Mouse (Mus musculus): ENCODE measurements around the gene Fam173a. TPM values are rescaled to one million over a fixed set of nuclear protein-coding genes. Genes with fewer than 3 reads are reported as not detected.

Gene Fam173a
- total RNA-seq (2021) = 10 to 100 TPM; 88.8 to 99.3 TPM
- long read RNA-seq, transcript Fam173a-205 (3 exons, 1,886 nt) = minor isoform, 10 of 53 reads
- long read RNA-seq, transcript Fam173a-202 (4 exons, 1,267 nt) = minor isoform, 6 of 53 reads
- long read RNA-seq, transcript Fam173a-201 (5 exons, 1,321 nt) = major isoform, 28 of 53 reads
- long read RNA-seq, partial matches to known transcripts = 7 of 53 reads
- long read RNA-seq, other reads (novel, unspliced or antisense) = 2 of 53 reads

DNA sequence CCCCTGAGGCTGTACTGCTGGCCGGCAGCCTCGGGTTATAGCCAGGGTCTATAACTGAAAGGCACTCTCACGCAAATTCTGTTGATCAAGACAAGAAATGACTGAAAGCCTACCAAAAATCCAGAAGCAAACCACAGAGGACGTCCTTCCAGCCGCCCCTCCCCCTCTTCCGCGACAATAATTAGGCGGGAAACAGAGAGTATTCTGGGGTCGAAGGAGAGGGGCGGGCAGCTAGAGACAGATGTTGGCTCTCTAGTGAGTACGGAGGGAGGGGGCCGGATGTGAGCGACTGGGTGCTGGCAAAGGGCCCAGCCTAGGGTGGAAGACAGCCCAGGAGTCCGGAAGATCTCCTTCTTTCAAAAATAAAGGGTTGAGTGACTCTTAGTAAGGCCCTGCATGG, at the start of gene Fam173a:
TSS of gene Fam173a (minus strand) at position 287 of the 400 bp plus-strand sequence.
- peak in 1 of 2 experiments; percentile 70 for DNase-seq (ENCODE audit: low spot score in 2 of 2)

DNA sequence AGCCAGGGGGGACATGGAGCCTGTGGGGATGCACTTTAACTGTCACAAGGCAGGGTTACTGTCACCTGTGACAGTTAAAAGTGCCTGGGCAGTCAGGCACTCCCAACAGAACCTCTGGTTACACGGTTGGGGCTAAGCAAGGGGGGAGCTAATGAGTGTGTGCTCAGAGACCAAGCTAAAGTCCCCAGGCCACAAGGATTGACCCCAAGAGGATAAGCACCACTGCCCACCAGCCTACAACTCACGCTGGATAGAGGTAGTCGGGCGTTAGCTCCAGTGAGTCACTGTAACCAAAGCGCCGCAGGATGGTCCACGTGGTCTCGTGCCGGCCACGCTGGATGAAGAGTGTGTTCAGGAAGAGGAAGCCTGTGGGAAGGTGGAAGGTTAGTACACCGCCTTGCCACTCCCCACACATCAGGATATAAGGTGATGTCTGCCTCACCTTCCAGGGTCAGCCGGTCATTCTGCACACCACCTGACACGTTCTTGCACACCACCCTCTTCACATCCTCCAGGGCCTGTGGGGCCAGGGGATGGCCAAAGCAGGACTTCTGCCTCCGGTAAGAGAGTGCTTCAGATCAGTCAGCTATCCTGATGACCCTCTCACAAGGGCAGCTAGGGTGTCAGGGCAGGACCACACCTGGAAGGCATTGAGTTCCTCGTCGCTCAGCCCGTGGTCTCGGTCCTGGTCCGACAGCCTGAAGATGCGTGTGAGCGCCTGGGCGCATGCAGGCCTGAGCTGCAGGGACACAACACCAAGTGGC, 48.6 kb upstream of the Fam173a start, which contains the start of gene Gm20683:
TSS of gene Gm20683 (minus strand) at position 647 of the 764 bp plus-strand sequence.
- DNase-seq (ENCODE audit: low spot score in 2 of 2) = no peak

DNA sequence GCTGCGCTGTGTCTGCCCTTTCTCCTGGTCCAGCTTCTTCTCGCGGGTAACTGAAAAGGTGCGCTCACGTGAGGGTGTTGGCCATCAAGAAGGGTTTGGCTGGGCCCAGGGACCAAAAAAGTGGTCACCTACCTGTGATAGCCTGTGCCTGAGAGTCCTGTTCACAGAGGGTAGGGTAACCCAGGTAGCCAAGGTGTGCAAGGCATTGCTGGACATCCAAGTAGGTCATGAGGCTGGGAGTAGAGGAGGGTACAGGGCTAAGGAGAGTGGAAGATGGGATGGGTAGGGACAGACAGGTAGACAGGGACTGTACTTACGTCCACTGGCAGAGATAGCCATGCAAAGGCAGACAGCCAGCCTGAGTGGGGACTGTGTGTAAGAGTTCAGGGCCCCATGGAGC, 47.8 kb upstream of the Fam173a start:
- DNase-seq (ENCODE audit: low spot score in 2 of 2) = no peak

DNA sequence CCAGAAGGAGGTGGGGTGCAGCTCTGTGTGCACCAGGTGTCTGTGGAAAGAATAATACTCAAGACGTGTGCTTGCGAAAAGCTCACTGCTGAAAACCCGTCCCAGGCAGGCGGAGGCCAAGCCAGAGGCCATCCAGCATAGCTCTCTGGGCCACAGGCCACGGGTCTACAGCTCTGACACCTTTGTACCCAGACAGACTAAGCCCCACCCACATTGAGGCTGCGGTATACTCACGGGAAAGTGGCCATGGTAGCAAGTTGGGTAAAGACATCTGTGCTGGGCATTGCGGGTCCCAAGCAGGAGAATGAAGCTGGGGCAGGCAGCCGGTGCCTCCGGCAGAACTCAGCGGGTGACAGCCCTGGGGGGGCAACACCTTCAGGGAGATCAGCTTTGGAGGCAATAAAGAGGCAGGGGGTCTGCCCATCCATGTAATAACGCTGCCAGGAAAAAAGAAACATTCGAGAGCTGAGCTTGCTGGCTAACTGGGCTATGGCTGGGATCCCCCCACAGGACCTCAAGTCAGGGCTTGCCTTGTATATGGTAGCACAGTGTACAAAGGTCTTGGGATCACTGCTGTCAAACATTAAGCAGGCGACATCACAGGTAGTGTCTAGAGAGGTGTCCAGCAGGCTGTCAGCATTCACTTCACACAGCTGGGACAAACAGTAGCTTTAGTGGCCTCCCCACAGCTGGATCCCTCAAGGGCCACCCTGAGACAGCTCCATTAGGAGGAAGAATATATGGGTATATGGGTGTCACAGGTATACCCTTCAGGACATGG, 46.9 kb upstream of the Fam173a start:
- no peak for DNase-seq (ENCODE audit: low spot score in 2 of 2)

DNA sequence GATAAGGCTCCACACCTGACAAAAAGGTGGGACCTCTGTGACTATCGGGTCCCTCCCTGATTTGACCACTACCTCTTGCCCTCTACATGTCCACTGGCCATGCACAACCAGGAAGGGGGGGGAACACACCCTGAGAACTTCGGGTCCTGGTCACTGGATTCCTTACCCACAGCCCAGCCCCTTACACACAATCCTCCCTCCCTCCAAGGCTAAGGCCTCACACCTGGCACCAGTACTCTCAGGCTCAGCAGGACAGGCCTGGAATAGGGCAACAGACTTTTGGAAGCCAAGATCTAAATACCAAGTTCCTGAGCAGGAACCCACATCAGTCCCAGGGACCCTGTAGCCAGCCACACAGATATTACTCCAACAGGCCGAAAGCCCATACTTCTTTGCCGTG, 46.2 kb upstream of the Fam173a start:
- DNase-seq (ENCODE audit: low spot score in 2 of 2) = no peak

DNA sequence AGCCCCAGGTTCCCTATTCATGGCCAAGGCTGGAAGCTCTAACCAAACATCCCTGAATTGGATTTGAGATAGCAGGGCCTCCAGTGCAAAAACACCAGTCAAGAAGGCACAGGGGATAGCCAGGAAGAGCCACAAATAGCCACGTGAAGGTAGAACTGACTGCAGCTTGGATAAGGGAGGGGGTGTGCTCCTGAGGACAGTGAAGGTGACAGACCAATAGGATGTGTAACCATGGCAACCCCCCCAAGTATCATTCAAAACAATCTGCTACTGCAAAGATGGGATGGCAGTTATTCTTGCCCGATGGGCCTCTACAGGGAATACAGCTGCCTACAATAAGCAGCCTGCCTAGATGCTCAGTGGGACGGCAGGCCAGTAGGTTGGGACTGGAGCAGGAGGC, 44.8 kb upstream of the Fam173a start:
- peak in 1 of 2 experiments; percentile 51 for DNase-seq (ENCODE audit: low spot score in 2 of 2)

DNA sequence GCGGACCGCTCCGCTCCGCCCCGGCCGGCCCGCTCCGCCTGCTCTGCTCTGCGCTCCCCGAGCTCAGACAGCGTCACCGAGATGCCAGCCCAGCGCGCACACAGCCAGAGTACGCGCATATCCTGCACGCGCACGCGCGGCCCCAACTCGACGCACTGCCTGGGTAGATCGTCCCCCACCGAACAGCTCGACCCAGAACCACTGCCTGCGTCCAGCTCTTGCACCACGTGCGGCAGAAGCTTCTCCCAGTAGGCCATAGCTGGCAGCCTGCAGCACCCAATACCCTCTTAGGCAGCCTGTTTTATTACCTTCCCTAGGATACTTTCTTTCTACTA, 44.3 kb upstream of the Fam173a start, which contains the start of gene Rhbdl1:
TSS of gene Rhbdl1 (minus strand) at position 220 of the 335 bp plus-strand sequence.
- DNase-seq (ENCODE audit: low spot score in 2 of 2) = peak; percentile 84 to 90

DNA sequence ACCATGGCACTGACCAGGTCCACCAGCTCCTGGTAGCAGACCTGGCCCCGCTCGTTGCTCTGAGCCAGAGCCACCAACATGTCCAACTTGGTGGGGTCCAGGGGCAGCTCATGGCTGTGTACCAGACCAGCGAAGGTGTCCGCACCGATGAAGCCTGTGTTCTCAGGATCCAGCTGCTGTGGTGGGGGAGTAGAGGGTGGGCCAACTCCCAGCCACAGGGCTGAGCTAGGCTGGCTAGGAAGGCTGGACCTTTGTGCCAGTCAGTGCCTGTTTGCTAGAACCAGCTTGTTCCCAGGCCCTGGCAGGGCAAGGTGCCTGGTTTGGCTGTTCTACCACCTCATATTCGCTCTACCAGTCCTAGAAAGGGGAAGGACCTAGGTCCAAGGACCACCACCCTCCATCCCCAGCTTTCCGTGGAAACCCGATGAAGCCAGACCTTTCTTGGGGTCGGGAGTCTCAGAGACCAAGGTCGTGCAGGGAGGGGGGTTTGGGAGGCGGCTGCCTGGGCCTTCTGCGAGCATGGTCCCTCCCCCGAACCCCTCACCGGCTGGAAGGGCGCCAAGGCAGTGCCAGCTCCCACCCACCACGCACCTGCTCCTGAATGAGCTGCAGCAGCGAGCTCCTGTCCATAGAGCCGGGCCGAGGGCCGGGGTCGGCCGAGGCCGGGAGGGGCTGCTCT, 43.8 kb upstream of the Fam173a start:
- peak in 1 of 2 experiments; percentile 50 for DNase-seq (ENCODE audit: low spot score in 2 of 2)

DNA sequence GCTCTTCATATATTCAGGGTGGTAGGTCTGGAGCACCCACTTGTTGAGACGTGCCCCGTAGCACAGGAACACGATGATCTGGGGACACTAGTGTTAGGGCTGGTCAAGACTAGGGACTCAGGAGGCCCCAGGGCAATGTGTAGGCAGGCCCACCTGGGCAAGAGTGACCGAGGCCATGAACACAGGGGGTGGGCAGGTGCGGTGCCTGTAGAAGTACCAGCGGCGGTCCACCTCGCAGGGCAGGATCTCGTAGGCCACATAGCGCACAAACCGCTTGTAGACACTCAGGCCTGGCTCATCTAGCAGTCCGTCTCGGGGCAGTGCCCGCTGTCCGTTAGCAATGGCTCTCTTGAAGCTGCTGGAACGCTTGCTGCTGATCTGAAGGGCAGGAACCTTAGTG, 43.1 kb upstream of the Fam173a start:
- DNase-seq (ENCODE audit: low spot score in 2 of 2) = no peak

DNA sequence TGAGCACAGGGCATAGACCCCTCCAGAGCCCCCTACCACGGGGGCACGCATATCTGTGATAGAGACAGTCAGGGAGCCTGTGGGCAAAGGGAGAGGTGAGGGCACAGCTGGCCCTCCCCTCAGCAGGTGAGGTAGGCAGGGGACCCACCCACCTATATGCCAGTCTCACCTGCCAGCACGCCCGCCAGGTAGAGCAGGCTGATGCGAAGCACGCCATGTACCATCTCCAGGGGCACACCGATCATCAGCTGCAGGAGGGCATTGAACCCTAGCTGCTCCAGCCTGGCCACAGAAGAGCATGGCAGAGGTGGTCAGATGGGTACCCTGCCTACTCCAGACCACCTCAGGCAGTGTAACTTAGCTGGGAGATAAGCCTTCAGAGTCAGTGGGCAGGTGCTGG, 42.6 kb upstream of the Fam173a start:
- DNase-seq (ENCODE audit: low spot score in 2 of 2) = no peak

DNA sequence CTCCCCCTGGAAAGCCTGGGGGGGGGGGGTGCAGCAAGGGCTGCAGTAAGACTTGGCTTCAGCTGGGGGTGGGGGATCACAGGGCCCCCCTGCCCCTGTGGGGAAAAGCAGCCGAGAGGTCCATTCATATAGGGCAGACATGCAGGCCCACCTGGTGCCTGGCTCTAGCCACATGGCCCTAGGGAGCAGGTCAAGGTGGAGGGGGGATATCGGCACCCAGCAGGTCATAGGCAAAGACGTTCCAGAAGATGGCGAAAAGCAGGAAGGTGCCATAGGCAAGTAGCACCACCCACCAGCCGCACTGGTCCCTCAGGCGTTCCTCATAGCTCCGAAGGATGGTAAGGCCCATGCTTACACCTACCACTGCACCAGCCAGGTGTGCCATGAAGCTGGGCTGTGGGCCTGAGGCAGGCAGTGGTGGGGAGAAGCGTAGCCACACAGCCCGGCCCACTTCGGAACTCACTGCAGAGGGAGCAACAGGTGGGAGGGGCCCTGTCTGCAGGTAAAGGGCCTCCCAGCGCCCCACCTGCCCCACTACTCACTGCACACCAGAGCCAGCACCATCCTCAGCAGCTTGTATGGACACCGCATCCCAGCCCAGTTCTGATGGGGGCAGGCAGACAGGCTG, 42.0 kb upstream of the Fam173a start:
- DNase-seq (ENCODE audit: low spot score in 2 of 2) = no peak

DNA sequence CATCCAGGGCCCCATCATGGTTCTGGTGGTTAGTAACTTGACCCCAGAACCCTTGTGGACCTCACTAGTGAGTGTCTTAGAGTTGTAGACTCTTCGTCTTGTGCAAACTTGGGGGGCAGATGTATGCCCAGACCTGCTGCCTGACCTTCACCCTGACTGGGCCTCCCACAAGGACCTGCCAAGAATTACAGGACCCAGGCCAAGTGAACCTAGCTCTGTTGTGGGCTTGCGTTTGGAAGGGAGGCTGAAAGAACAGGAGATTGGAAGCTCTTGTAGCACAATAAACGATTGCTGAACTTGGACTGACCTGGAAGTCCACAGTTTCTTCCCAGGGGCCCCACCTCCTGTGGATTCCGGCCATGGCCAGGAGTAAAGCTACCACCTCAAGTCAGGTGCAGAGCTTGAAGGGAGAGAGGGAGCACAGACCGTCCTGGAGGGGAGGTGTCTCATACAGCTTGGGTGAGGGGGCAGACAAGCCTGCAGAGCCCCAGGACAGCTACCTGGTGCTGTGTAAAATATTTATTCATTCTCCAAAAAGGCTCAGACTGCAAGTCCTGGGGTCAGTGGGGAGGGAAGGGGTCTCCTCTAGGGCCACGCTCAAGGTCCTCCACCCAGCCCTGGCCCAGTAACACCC, 41.4 kb upstream of the Fam173a start:
- DNase-seq (ENCODE audit: low spot score in 2 of 2) = no peak

DNA sequence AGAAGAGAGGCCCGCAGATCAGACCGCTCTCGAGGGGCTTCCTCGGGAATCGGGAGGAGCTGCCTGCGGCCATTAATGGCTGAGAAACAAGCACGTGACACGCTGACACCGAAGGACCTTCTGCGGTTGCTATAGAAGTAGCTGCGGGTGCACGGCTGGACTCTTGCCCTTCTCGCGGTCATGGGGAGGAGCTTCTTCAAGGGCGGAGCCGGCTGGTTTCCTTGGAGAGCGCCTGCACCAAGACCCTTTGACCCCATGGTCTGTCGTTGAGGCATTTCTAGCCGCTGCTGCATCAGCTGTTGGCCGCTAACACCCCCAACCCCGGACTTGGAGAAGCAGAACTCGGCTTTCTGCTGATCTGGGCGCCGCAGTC, 40.6 kb upstream of the Fam173a start, which contains the start of gene Stub1:
TSS of gene Stub1 (minus strand) at position 114 of the 373 bp plus-strand sequence.
- DNase-seq (ENCODE audit: low spot score in 2 of 2) = peak; percentile 79 to 87

DNA sequence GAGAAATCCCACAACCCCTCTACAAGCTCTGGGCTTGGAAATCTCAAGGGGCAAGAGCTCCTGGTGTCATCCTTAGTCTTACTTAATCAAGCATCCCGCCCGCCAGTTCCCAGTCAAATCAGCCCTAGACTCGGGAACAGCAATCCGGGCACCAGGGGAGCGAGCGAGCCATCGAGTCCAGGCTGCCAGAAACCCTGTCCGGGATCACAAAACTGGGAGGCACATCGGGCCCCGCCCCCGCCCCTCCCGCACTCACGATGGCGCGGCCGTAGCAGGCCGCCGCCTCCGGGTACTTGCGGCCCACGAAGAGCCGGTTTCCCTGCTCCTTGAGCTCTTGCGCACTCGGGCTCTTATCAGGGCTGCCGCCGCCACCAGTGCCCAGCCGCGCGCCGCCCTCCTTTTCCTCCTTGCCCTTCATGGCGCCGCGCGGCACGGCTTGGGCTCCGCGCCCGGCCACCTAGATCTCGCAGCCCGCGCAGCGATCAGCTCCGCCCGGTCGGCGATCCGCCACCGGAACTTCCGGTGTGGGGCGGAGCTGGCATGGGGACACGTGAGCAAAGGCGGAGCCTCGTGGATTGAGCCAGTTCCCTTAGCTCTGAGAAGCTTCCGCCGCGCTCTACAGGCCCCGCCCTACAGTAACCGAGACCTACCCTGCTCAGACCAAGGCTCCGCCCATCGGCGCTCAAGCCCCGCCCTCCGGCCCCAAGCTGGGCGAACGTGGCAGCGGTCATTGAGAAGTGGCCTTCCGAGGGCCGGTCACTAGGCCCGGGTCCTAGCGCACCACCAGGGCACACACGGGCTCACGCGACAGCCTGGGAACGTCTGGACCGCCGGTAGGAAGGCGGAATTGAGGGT, 40.0 kb upstream of the Fam173a start:
- DNase-seq (ENCODE audit: low spot score in 2 of 2) = peak; percentile 96 to 99

DNA sequence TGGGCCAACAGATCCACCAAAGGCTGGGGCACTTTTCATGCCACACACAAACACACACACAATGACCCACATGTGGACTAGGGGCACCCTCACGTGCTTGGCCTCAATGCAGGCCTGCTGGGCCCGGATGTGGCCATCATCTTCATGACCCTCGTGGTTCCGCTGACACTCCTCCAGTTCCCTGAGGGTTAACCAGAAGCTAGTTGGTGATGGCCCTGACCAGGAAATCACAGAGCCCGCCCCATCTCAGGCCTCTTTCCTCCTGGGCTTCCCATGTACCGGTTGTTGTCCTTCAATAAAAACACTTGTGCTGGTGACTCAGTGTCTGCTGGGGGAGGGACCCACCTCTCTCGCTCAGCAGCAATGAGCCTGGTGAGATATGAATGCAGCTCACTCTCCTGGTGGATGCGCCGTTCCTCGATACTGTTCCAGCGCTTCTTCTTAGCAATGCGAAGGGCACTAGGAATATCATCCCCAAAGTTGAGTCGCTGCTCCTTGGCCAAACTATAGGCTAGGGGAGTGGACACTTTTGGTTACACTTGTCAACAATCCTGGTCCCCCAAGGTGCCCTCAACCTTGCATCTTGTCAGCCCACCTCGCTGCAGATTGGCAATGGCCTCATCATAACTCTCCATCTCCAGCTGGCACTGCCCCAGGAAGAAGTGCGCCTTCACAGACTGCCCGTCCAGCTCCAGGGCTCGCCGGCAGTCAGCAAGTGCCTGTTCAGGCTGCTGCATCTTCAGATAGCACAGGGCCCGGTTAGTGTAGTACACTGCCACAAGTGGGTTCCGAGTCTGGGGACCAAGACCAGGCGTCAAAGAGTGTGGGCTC, 39.0 kb upstream of the Fam173a start:
- no peak for DNase-seq (ENCODE audit: low spot score in 2 of 2)

DNA sequence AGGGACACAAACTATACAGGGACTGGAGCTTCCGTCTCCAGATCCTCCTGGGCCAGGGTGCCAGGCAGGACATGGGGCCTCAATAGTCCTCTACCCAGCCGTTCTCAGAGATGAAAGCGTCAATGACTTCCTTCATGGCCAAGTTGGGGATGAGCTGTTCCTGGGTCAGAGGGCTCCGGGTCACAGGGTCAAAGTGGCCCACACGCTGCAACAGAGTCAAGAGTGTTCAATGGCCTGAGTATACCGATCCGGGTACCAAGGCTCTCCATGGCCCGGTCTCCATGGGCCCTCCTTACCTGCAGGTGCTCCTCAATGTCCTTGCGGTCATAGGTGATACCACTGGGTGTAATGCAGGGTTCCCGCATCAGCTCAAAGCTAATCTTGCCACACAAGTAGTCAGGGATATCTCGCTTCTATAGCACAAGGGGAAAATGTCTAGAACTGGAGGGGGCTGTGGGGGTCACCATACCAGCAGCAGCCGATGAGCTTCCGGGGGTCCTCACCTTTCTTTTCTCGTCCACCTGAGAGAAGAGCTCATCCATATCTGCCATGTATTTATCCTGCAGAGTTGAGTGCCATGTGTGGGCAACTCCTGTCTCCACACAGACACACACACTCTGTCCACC, 38.2 kb upstream of the Fam173a start:
- no peak for DNase-seq (ENCODE audit: low spot score in 2 of 2)

DNA sequence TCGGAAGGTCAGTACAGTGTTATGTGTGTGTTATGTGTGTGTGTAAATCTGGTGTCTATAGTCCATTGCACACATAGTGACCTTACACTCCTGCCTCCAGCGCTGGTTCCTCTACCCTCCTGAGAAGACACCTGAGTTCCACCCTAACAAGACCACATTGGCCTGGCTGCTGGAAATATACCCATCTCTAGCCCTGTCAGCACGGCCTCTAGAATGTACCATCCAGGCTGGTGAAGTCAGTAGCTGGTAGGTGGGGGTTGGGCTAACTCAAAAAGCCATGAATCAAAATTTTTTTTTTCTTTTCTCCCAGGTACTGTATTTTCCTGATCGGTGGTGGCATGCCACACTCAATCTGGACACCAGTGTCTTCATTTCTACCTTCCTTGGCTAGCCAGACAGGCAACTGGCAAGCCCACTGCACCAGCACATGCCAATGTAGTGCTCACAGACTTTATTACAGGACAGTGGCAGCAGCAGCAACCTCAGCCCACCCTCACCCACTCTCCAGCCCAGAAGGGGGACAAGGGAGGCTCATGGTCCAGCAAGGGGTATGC, 37.6 kb upstream of the Fam173a start:
- no peak for DNase-seq (ENCODE audit: low spot score in 2 of 2)

DNA sequence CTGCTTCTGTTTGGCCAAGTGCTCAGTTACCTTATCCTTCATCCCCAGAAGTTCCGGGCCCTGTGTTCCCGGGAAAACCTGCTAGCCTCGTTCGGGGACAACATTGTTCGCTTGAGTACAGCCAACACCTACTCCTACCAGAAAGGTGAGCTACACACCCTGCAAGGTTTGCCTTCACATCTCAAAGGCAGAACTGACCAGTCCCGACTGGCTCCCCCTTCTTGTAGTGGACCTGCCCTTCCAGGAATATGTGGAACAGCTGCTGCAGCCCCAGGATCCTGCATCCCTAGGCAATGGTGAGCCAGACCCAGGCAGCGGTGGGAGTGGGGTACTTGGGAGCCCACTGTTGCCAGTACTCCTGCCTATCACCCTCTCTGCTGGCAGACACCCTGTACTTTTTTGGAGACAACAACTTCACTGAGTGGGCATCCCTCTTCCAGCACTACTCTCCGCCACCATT, 36.9 kb upstream of the Fam173a start:
- DNase-seq (ENCODE audit: low spot score in 2 of 2) = no peak

Measured in layer of hippocampus, adult 18-20 months (tissue).